Mouse (Mus musculus) 3134 (cell line): ENCODE results near the gene Amh.
A peak's percentile ranks its signal among the peaks of the same experiment; 100 is the strongest.
"Not testable (repeated sequence)": the region's sequence is repeated elsewhere in the genome, so short reads cannot be mapped to it uniquely, and the experiment has no call there.

Experiments
- DNase-seq: peaks from one replicate; pipeline ENCODE4 v3.0.0-alpha.2; 2011; ENCODE audit warnings: low spot score; ENCODE audit not compliant: insufficient read length; ENCODE audit errors: extremely low read depth

Gene Amh

DNA sequence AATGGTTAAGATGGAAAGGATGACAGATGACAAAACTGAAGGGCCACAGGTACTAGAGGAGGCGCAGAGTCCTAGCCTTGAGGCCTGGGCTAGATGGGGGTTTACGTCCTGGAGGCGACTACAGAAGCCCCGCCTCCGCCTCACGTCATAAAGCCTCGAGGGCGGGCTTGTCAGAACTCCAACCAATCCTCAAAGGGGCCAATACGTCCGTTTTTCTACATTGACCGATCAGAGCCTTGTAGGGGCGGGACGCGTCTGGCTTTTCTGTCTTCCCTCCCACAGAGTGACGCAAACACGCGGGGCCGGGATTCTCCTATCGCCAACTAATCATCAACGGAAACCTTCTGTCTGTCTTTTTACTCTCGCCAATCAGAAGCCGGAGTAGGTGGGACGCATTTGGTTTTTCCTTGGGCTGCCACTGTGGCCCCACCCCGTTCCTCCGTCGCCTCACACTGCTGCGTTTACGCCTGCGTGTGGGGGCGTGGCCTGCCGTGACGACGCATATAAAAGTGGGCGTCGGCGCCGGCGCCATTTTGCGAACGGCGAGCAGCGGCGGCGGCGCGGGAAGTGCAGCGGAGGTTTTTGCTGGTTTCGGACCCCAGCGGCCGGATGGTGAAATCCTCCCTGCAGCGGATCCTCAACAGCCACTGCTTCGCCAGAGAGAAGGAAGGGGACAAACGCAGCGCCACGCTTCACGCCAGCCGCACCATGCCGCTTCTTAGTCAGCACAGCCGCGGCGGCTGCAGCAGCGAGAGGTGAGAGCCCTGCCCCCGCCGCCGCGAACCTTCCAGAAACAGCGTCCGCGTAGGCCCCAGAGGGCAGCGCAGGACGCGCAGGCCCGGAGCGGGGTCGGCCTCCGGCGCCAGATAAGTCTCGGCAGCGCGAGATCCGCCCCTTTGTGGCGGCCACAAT, 21.4 kb downstream of the Amh start, which contains the start of gene Oaz1:
Gene Oaz1 (plus strand): TSS at position 506 of the 912 bp plus-strand sequence.
- DNase-seq = peak; percentile 97

DNA sequence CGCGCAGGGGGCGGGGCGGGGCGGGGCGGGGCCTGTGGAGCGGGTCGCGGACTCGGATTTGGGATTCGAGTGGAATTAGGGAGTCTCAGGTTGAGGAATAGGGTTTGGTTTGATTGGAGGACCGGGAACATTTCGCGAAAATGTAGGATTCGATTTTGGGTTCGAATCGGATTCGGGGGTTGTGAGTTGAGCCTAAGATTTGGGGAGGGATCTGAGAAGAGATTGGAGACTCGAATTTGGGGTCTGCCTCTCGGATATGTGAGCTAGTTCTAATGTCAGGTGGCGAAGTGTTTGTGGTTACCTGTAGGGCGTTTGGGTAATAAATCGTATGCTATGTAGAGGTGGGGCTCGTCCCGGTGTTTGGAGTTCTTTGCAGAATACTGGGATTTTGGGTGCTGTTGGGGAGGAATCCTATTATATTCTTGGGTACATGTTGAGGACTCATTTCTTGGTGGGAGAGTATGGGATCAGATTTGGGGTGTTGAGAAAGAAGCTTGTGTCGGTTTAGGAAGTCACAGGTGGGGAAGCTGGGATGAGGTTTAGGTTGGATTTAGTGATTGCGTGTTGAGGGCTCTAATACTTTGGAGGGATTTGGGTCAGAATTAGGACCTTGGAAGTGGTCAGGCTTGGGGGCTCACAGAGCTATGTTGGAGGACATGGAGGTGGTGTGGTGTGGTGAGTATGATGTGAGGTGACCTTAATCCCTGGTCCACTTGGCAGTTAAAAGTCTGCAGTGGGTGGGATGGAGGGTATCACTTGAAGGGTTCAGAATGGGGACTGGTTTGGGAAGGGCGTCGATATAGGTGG, 22.2 kb downstream of the Amh start:
- no peak for DNase-seq

DNA sequence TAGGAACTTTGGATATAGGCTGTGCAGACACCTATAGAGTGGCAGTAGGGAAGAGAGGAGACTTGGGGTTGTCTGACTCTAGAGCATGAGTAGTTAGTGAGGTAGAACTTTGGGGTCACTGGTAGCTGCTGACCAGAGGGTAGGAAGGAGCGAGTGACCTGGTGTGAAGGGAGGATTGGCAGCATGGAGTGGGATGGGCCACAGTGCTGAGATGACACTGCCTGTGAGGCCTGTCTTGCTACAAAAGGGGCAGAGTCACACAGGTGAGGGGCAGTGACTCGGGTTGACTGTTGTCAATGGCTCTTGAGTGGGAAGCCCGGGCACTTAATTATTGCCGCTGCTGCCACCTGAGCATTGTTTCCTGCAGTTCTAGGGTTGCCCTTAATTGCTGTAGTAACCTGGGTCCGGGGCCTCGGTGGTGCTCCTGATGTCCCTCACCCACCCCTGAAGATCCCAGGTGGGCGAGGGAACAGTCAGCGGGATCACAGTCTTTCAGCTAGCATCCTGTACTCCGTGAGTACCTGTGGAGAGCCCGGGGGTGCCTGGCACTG, 22.9 kb downstream of the Amh start:
- DNase-seq = no peak

DNA sequence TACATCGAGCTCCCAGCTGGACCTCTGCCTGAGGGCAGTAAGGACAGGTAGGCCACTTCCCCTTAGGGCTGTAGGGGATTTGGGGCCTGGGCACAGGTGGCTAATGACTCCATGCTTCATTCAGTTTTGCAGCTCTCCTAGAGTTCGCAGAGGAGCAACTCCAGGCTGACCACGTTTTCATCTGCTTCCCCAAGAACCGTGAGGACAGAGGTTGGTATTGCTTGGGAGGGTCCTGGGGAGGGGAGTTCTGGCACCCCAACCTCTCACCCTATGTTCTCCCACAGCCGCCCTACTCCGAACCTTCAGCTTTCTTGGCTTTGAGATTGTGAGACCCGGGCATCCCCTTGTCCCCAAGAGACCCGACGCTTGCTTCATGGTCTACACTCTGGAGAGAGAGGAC, 23.5 kb downstream of the Amh start:
- not testable (repeated sequence) for DNase-seq

DNA sequence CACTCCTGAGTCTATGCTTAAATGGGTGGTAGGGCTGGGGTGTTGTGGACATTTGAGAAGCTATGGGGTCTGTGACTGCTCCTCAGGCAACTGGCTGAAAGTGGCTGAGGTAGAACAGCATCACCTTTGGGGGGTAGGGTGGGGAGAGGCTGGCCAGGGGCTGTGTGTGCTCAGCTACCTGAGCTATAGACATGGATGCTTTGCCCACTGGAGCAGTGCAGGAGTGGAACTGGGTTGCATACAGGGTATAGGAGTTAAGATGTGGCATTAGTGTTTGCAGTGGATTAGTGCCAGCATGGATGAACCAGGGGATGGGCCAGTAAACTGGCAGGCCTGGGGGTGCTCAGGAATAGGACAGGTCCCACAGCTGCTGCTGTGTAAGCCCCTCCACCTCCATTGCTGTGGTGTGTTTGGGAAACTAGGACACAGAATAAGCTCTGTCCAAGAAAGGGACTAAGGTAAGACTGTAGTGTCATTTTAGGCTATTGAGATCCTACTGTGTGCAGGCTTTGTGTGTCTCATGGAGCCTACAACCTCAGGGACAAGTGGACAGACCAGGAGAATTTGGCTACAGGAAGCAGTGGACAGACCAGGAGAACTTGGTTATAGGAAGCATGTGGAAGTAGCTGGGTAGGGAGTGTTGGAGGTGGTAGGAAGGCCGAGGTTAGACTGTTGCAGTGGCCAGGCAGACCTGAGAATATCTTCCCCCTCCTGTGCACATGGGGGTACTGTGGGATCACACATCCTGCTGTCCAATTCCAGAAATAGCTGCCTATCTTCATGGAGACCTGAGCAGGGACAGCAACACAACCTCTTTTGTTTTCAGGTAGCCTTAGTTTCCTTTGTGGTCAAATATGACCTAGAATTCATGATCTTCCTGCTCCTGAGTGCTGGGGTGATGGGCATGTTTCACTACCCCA, 24.6 kb downstream of the Amh start:
- DNase-seq = no peak

DNA sequence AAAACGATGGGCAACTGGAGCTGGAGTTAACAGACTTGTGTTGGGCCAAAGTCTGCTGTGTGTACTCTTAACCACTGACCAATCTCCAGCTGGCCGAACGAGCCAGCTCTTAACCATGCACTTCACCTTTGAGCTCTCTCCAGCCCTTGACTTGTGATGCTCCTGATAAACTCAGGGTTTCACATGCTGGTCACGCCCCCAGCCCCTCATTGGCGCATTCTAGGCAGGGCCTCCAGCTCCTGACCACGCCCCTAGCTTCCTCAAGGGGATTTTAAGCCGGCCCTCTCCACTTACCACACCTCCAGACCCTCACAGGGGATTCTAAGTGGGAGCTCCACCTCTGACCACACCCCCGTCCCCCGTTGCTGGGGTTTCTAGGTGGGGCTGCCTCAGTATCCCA, 26.1 kb downstream of the Amh start:
- DNase-seq = peak; percentile 47

DNA sequence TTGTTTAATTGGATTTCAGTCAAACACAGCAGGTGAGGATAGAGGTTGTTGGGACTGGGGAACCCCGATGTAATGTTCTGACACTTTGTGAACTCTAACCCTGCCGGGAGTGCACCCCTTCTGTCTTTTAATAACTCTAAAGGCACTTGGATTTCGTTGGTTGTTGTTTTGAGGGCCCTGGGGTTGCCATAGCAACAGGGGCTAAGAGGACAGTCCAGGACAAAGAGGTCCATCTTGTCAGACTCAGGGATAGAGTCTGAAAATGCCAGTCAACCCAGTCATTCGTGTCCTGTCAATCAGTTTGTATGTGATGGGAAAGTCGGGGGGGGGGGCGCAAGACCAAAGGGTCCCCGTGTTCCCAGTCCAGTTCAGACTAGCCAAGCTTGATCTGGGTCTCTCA, 27.8 kb downstream of the Amh start:
- DNase-seq = no peak

DNA sequence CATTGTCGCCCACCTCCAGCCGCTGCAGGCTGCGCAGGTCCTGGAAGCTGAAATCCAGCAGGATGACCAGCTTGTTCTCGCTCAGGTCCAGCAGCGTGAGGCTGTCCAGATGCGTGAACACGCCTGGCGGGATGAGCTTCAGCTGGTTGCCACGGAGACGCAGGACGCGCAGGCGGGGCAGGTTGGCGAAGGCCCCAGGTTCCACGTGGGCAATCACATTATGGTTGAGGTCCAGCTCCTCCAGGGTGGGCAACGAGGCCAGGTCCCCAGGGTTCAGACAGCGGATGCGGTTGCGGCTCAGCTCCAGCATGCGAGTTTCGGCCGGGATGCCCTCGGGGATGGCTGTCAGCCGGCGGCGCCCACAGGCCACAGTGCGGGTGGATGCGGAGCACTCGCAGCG, 30.6 kb downstream of the Amh start:
- DNase-seq = no peak

DNA sequence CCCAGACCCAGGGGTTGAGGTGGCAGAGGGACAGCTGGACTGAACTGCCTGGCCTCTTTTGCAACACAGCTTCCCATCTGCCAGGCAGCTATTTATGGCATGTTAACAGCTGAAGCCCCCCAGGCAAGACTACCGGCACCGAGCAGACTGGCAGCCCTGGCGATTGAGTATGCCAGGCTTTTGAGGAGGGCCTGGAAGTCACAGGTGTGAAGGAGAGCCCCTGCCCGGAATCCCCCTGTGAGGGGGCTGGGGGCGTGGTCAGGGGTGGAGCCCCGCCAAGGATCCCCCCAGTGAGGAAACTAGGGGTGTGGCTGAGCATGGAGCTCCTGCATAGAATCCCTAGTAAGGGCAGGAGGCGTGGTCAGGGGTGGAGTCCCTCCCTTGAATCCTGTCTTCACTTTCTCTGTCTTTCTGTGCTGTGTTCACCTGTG, 31.9 kb downstream of the Amh start:
- no peak for DNase-seq

DNA sequence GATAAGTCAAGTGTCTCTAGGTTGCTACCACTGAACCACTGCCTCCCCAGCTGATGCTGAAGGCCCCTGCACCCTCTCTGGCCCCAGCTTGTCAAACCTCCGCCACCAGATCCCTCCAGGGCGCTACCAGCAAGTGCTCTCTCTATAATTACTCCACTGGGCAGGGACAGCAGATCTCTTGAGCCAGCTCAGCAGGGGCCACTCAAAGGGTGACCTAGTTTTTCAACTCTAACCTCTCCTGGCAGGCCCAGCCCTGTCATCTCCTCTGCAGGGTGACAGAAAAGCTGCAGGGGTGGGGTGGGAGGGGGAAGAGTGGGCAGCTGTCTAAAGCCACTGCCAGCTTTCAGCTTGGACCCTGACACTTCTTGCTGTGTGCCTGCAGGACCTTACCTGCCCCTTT, 32.8 kb downstream of the Amh start:
- DNase-seq = no peak

DNA sequence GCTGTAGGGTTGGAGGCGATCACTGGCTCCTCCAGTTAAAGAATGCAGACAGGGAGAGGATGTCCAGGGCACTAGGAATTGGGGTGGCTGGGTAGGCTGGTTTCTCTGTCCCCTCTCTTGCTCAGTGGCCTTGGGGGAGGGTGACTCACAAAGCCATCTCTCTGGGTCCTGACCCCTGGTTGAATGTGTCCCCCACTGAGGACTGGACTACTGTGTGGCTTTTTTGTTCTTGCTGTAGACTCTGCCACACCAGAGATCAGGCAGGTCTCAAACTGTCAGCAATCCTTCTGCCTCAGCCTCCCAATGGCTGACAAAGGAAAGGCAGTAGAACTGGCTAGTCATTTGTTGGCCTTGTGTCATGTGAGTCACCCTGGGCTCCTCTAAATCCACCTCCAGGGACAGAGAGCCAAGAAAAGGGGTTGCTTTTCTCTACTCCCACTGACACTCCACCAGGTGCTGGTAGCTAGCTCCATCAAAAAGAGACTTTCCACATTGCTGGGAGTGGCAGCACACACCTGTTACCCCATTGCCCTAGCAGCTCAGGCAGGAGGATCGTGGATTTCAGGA, 33.4 kb downstream of the Amh start:
- no peak for DNase-seq

DNA sequence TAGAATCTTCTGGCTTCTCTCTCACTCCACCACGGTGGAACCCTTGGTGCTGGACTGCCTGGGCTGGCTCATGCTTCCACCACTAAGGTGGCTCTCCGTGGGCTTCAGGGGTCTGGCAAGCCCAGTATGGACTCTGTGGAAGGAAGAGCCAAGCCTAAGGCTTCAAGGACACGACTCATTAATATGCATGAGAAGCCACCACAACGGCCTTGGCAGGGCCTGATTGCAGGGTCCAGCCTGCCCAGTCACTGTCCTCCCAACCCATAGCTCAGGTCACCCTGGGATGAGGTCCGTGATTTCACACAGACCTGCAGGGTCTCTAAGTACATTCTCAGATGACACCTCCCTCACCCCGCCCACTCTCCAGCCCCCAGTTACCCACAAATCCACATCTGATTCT, 34.8 kb downstream of the Amh start:
- DNase-seq = no peak

DNA sequence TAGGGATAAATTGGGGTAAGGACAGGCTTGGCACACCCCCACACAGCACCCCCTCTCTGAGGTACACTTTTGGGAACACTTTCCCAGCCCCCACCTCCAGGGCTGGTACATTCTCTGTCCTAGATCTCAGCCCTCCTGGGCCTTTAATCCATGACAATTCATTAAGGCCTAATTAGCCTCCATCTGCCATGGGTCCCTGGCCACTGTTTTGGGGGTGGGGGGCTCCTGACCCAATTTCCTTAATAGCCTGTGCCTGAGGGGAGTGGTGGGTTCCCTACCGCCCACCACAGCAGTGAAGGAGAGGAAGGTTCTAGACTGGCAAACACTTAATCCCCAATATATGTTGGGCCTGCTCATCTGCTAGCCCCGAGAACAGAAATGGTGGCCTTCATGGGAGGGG, 36.6 kb downstream of the Amh start:
- no peak for DNase-seq

DNA sequence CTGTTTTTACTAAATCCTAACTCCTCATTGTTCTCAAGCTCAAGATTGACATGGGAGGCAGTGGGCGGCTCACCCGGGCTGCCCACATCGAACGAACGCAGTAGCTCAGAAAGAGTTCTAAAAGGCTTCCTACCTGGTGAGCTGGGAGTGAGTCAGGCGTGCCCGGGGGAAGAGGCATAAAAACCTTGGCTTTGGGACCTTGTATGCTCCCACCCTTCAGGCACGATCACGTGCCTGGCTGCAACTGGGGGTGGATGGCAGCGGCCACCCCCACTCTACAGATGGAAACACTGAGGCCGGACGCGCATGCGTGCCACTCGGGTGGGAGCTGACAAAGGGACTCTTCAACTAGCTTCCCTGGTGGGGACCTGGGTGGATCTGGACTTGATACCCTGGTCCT, 37.3 kb downstream of the Amh start:
- DNase-seq = no peak

DNA sequence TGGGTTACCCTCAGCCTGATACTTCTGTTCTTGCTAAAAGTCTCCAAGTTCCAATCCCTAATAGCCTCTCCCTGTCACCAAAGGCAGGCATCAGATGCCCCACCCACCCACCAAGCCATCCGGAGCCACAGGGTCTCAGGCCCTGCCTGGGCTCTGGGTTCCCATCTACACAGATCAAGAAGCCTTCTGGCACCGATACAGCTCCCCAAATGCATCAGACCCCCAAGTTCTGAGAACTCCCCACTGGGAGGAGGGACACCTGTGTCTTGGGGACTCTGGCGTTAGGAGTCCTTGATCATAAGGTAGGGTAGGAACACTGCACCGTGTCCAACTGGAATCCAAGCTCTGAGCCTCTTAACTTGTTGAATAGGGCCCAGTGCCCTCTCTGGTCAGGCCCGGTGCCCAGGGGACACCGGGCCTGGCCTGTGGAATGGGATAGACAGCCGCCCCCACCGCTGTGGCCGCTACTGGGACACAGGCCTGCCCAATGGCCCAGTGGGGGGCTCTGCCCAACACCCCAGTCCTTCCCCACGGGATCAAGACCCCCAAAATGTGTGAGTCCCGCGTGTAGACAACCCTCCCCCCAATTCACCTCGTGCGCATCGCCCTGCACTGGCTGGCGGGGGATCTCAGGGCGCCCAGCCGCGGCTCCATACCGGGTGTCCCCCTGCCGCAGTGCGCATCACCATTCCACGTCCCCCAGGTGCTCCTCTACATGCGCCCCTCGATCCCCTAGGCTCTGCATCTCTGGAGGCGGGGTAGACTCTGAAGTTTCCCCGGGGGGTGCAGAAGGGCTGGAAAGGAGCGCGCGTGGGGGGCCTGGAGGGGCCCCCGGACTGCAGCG, 38.3 kb downstream of the Amh start:
- no peak for DNase-seq

DNA sequence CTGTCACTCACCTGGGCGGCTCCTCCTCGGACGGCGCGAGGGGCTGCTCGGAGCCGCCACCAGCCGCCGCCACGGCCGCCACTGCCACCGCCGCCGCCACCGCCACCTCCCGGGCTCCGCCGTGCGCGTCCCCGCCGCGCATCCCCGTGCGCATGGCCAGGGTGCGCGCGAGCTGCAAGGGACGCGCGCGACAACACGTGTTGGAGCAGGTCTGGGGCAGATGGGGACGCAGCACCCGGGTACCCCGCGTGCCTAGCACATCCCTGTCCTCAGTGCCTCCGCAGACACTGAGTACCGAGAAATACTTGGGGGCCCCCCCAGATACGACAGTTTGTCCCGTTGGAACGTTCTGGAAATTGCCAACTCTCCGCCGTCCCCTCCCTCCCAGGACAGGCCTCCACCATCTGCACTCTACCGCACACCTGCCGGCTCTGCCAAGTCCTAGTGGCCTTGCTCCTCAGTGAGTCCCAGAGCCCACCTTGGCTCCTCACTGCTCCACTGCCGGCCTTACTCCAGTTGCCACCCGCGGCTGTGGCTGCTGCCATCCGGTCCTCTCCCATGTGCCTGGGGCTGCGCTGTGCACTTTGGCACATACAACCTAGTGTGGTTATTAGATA, 39.0 kb downstream of the Amh start, which contains the start of gene Lingo3:
Gene Lingo3 (minus strand): TSS at position 109 of the 617 bp plus-strand sequence.
- no peak for DNase-seq

DNA sequence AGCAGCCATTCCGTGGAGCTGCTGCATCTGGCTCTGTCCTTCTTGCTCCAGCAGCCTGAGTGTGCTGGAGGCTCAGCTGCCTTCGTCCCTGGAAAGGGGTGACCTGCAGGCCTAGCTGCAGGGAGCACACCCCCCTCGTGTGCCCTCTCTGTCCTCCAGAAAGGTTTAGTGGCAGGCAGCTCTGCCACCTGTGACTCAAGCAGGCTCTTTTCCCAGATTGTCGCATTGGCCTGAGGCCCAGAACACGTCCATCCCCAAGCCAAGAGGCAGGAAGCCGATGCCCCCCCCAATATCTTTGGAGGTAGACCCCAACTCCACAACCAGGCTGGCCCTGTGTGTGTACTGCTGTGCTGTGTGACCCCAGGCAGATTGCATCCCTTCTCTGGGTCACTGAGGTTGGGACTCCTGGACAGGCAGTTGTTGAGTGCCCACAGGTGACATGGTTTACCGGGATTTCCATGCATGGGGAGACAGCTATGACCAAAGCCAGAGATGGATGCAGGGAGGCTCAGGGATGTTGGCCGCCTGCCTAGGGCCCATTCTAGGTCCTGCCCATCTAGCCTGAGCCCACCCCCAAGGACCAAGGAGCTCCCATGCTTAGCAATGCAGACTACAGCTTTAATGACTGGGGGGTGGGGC, 40.1 kb downstream of the Amh start:
- no peak for DNase-seq

DNA sequence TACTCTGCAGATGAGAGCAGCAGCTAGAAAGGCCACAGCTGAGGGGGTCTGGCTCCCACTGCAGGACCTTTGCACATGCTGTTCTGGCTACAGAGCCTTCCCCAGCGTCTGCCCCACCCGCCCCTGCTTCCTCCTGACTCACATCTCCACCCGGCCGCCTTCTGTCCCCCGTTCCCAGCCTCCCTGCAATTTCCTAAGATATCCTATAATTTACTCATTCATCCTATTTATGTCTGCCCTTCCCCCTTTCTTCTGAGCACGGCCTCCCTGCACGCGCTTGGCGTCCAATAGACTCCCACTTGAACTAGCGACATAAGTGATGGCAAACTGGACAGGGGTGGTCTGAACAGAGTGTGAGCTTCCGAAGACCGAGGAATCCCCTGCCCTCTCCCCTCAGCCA, 40.7 kb downstream of the Amh start:
- no peak for DNase-seq
